Mouse (Mus musculus) ES-Bruce4 (cell line): ENCODE data around the gene Zbtb49.

Source experiments
- CTCF ChIP-seq: IDR thresholded peaks from one replicate; pipeline ENCODE4 v1.8.1; 2011; ENCODE audit warnings: low read depth, low read length
- EP300 ChIP-seq: IDR thresholded peaks from 2 replicates; pipeline ENCODE4 v1.6.1; 2011; ENCODE audit warnings: low read depth, low read length; ENCODE audit not compliant: insufficient read depth
- POLR2A ChIP-seq: IDR thresholded peaks from one replicate; pipeline ENCODE4 v1.8.1; 2011; ENCODE audit warnings: low read length; ENCODE audit not compliant: insufficient read depth

DNA sequence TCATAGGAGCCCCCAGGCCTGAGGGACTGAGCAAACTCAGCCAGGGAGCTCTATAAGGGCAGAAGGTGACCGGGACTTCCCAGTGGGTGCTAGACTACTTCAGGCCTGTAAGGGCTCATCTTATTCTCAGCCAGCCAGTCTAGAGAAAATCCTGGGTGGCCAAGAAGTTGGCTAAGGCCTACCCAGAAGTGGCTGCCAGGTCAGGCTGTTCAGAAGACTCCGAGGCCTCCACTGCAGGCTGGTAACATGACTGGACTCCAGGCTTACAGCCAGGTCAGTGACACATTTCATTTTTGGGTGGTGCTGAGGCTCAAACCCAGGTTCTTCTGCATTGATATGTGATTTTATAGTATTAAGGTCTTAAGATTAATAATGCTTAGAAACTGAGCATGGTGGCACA, 20.6 kb downstream of the Zbtb49 start:
- TF ChIP-seq POLR2A, result no peak
- TF ChIP-seq CTCF, result no peak
- no peak for TF ChIP-seq EP300
